Mouse (Mus musculus): ENCODE results near the gene Erich6. TPM values are rescaled to one million over a fixed set of nuclear protein-coding genes. Genes with fewer than 3 reads are reported as not detected.
A peak's percentile ranks its signal among the peaks of the same experiment; 100 is the strongest.

Erich6 gene
- 0.14 and 0.17 TPM in 2 replicates for polyA plus RNA-seq (2015; fragmentation: Nextera tagmentation; extraction: Ambion mirVana)

DNA sequence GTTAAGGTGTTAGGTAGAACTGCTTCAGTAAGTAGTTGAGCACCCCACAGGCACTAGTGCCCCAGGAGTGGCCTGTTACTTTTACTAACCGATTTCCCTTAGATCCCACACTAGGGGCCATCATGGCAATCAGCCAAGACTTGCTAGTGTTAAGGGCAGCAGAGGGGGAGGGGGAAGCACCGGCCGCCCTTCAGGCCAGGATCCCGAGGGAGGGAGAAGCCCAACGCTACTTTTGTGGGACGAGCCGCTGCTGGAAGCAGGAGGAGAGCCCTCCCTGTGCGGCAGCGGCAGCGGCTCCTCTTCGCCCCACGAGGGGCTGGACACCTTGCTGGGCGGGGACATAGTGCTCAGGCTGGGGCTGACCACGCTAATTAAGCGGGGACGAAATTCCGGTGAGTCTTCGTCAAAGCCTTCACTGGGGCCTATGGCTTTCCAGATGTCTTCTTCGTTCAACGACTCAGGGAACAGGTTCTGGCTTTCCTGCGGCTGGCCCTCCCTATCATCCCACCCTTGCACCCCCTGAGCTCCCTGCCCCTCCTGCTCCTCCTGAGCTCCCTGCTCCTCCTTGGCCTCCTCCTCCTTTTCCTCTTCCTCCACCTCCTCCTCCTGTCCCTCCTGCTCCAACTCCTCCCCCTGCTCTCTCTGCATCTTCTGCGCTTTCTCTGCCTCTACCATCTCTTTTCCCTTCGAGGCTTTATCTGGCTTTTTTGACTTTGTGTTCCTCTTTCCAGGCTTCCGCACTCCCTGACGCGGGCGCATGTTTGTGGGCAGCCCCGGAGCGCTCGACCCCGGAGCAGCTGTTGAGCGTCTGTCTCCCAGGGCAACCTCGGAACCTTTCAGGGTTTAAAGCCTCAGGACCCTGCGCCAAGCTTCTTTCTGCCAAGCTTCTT lies at the start of gene Erich6:
Erich6 (minus strand) TSS at position 802 of the 890 bp plus-strand sequence.
- ATAC-seq (ENCODE audit: low read depth): peak; percentile 90
- WGBS: under 1% methylated on average over 34 of the region's 34 CpGs
- H3K27ac ChIP-seq (replicated peaks): no peak within 1 kb of the TSS; the same call in 1 of the 2 replicates

DNA sequence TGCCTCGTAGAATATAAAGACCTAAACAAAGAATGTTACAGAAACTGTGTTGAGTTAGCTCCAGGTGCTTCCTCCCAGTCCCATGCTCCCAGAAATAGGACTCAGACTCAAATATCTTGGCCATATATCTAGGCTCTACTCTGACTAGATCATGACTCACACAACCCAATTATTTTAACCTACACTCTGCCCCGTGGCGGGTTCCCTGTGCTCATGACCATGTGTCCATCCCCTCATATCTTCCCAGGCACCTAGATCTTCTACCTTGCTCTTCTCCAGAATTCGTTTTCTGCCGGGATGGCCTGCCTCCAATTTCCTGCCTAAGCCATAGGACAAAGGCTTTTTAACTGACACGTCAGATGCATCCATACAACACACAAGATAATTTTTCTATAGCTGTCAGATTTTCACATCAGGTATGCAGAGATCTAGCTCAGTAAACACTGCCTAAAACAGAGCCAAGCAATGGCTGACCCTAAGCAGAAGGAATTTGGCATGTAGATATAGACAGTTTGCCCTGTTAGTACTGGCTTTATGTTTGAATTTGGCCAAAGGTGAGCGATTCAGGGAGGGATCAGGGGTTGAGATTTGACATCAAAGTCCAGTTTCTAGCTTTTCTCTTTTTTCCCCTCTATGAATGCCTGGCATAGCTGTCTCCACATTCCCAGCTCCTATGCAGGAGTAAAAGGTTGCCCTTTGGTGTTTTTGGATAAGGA lies 49.4 kb upstream of the Erich6 start:
- Histone ChIP-seq H3K9ac (no peak overlapping the region), H3K4me2 (no peak overlapping the region), H3K27me3 (no peaks in the 10 kb centered on the region), H3K4me3 (no peak overlapping the region), H3K9me3 (no peaks in the 10 kb centered on the region), H3K36me3 (no peaks in the 10 kb centered on the region), H3K27ac (replicated peaks) (no peak overlapping the region), H3K4me1 (replicated peaks) (peaks cover 32% of the 10 kb centered on the region)
- WGBS: 88% methylated on average over 7 of the region's 7 CpGs
- no peak for ATAC-seq (ENCODE audit: low read depth)

More for the DNA sequence above, at the start of gene Erich6:
- no peaks in the 10 kb centered on the region for H3K27me3 ChIP-seq
- H3K36me3 ChIP-seq: no peaks in the 10 kb centered on the region
- H3K4me1 ChIP-seq (replicated peaks): peaks cover 8% of the 10 kb centered on the region
- no peaks in the 10 kb centered on the region for H3K9me3 ChIP-seq
- peak within 1 kb of the TSS; percentile 48 for H3K4me3 ChIP-seq
- H3K4me2 ChIP-seq: peak within 1 kb of the TSS; percentile 92
- peak within 1 kb of the TSS; percentile 69 for H3K9ac ChIP-seq

DNA sequence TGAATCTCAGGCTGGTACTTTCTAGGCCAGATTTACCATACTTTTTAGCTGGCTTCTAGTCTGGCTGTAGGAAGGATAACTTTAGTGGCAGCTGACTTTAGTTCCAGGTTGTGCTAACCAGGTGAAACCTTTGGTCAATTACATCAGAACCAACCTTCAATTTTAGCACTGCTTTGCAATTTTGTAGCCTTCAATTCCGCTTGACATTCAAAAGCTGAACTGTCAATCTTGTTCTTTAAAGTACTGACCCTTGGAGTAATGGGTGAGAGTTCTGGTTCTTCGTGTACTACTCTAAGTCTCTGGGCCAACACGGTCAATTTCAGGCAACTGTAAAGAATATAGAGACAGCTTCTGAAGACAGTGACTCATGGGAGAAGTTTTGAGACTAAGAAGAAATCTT lies 48.4 kb upstream of the Erich6 start:
- 87% methylated on average over 3 of the region's 3 CpGs for WGBS
- Histone ChIP-seq H3K27me3 (no peaks in the 10 kb centered on the region), H3K27ac (replicated peaks) (no peak overlapping the region), H3K4me1 (replicated peaks) (peaks cover 35% of the 10 kb centered on the region), H3K9me3 (no peaks in the 10 kb centered on the region), H3K4me3 (no peak overlapping the region), H3K9ac (no peak overlapping the region), H3K4me2 (no peak overlapping the region), H3K36me3 (no peaks in the 10 kb centered on the region)
- ATAC-seq (ENCODE audit: low read depth): no peak

DNA sequence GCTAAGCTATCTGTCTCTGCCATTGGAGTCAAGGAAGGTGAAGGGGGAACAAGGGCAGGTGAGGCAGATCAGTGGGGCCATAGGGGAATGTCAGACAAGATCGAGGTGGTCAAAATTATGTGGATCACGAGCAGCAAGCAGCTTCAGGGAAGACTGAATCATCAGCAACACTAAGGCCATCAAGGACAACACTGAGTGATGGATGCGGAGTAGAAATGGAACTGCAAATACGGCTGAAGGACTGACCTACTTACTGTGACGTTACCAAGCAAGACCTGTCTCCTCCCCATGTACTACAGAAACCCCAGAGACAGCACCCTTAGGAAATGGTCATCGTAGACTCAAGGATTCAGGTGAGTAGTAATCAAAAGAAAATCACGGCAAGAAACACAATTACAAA lies 46.3 kb upstream of the Erich6 start:
- 87% methylated on average over 7 of the region's 7 CpGs for WGBS
- ATAC-seq (ENCODE audit: low read depth): no peak
- peaks cover 39% of the 10 kb centered on the region for H3K4me1 ChIP-seq (replicated peaks)
- no peaks in the 10 kb centered on the region for H3K36me3 ChIP-seq
- no peak overlapping the region for H3K9ac ChIP-seq
- no peaks in the 10 kb centered on the region for H3K9me3 ChIP-seq
- no peak overlapping the region for H3K27ac ChIP-seq (replicated peaks)
- no peak overlapping the region for H3K4me2 ChIP-seq
- H3K4me3 ChIP-seq: no peak overlapping the region
- H3K27me3 ChIP-seq: no peaks in the 10 kb centered on the region

DNA sequence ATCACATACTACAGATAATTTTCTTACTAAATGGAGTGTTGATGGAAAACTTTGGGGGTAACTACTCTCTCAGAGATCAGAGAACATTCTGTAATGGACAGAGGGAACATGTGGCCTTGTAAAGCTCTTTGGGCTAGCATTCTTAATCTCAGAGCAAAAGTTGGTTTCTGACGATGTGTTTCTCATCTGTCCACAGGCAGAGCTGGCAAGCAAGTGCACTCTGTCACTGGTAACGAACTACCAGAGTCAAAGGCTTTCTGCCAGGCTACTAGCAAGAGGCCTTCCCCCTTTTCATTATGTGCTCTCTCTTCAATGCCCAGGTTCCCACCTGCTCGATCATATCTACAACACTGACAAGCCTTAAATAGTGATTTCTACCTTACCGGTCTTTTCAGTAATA lies 45.3 kb upstream of the Erich6 start:
- Histone ChIP-seq H3K4me2 (no peak overlapping the region), H3K27ac (replicated peaks) (no peak overlapping the region), H3K27me3 (no peaks in the 10 kb centered on the region), H3K9me3 (no peaks in the 10 kb centered on the region), H3K9ac (no peak overlapping the region), H3K4me3 (no peak overlapping the region), H3K4me1 (replicated peaks) (peaks cover 48% of the 10 kb centered on the region), H3K36me3 (no peaks in the 10 kb centered on the region)
- ATAC-seq (ENCODE audit: low read depth): no peak
- 74% methylated on average over 4 of the region's 4 CpGs for WGBS

DNA sequence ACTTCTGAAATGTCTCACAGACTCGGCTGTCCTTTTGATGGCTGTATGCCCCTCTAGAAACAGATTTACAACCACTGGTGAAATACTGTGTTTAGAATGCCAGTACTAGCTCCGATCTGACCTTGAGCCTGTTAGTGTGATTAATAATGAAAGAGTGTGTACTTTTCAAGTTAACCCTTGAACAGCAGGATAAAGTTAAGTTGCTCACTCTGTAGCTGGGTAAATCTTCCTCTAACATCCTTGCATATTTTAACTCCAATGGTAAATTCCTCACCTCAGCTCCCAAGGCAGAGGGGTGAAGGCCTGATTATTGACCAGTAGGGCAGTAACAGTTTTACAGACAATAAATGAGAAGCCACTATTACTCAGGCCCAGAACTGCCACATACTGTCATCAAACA lies 44.8 kb upstream of the Erich6 start:
- Histone ChIP-seq H3K9me3 (no peaks in the 10 kb centered on the region), H3K36me3 (no peaks in the 10 kb centered on the region), H3K4me3 (no peak overlapping the region), H3K27me3 (no peaks in the 10 kb centered on the region), H3K4me2 (no peak overlapping the region), H3K4me1 (replicated peaks) (peaks cover 53% of the 10 kb centered on the region), H3K9ac (no peak overlapping the region), H3K27ac (replicated peaks) (no peak overlapping the region)
- whole genome bisulfite sequencing: 7% methylated on average over 2 of the region's 2 CpGs
- ATAC-seq (ENCODE audit: low read depth): no peak

DNA sequence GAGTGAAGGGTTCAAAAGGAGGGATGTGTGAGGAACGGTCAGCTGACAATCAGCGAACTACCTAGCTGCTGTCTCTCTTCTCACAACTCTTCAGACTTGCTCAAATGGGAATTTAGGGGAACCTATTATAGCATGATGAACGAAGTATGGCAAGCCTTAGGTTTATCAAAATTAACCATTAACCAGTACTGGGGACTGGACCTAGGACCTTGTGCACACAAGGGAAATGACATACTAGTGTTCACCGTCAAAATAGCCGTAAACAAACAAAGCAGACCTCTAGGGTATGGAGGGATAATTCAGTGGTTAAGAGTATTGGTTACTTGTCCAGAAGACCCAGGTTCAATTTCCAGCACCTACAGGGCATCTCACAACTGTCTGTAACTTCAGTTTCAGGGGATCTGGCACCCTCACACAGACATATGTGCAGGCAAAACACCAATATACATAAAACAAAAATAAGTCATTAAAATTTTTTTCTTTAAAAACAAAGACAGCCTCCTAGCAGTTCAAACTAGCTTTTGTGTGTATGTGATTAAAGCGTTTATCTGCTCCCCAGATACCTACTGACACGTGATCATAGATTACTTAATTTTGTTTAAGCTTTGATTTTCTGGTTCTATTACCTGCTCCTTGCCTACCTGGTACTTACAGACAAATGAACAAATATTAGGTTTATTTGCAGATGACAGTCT lies 44.1 kb upstream of the Erich6 start:
- ATAC-seq (ENCODE audit: low read depth): no peak
- H3K4me2 ChIP-seq: no peak overlapping the region
- no peak overlapping the region for H3K27ac ChIP-seq (replicated peaks)
- H3K27me3 ChIP-seq: no peaks in the 10 kb centered on the region
- 78% methylated on average over 7 of the region's 7 CpGs for WGBS
- H3K9me3 ChIP-seq: no peaks in the 10 kb centered on the region
- H3K4me3 ChIP-seq: no peak overlapping the region
- peaks cover 56% of the 10 kb centered on the region for H3K4me1 ChIP-seq (replicated peaks)
- peaks cover 1% of the 10 kb centered on the region; the same call in 1 of the 2 replicates for H3K36me3 ChIP-seq
- no peak overlapping the region for H3K9ac ChIP-seq

DNA sequence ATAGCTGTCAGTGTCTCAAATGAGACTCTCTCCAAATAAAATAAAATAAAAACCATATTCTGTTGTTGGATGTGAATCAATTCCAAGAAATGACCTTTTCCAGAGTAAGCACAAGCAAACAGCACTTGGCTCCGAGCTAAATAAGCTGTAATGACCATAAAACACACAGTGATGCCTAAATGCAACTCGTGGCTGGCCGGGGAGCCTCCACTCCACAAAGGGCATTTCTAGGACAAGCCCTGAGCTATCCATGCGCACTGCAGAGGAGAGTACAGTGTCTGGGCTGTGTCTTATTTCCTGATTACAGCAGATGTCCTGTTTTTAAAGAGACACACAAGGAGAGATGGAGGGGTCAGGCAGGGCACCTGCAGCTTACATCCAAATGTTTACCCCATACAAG lies 43.0 kb upstream of the Erich6 start:
- ATAC-seq (ENCODE audit: low read depth): no peak
- Histone ChIP-seq H3K27ac (replicated peaks) (0 out of 2 replicates have a peak overlapping the region, but pooled peaks have one; percentile 33), H3K4me2 (0 out of 2 replicates have a peak overlapping the region, but pooled peaks have one; percentile 13), H3K9me3 (no peaks in the 10 kb centered on the region), H3K4me3 (no peak overlapping the region), H3K9ac (no peak overlapping the region), H3K36me3 (peaks cover 12% of the 10 kb centered on the region), H3K27me3 (no peaks in the 10 kb centered on the region), H3K4me1 (replicated peaks) (peaks cover 56% of the 10 kb centered on the region)
- WGBS: 9% methylated on average over 4 of the region's 4 CpGs

DNA sequence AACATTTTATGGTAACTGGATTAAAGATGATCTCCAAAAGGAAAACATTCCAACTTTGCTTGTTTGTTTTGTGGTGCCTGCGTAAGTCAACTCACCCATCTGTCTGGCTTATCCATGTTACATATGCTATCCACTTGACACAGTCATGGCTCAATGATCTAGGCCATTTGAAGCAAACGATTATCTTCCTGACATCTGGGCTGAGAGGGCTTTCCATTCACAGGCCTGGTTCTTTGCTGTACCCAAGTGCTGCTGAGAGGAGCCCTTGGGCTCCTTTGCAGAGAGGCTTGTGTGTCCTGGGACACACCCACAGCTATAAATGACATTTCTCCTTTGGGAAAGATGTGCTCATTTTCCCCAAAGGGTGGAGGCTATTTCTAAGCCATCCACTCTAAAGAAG lies 41.9 kb upstream of the Erich6 start:
- peaks cover 17% of the 10 kb centered on the region for H3K36me3 ChIP-seq
- 34% methylated on average over 2 of the region's 2 CpGs for WGBS
- H3K9me3 ChIP-seq: no peaks in the 10 kb centered on the region
- 0 out of 2 replicates have a peak overlapping the region, but pooled peaks have one; percentile 54 for H3K27ac ChIP-seq (replicated peaks)
- no peak overlapping the region for H3K4me3 ChIP-seq
- peaks cover 56% of the 10 kb centered on the region for H3K4me1 ChIP-seq (replicated peaks)
- no peak overlapping the region for H3K4me2 ChIP-seq
- ATAC-seq (ENCODE audit: low read depth): 0 out of 2 replicates have a peak, but pooled peaks have one; percentile 36
- no peaks in the 10 kb centered on the region for H3K27me3 ChIP-seq
- H3K9ac ChIP-seq: no peak overlapping the region

DNA sequence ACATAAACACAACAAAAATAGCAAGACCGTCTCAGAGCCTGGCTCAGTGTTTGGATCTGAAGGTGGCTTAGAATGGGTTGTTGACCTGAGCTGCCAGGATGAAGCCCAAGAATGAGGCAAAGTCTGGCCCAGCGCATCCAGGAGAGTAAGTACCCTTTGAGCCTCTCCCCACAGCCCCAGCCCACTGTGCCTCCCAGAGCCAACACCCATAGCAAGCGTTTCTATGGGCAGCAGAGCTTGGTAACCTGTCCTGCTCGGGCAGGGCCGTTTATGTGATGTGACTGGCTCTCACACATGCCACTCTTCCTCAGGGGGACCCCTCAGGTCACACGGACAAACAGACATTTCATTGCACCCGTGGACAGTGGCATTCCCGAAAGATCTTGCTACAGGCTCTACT lies 41.4 kb upstream of the Erich6 start:
- H3K36me3 ChIP-seq: peaks cover 17% of the 10 kb centered on the region
- no peaks in the 10 kb centered on the region for H3K27me3 ChIP-seq
- peaks cover 54% of the 10 kb centered on the region for H3K4me1 ChIP-seq (replicated peaks)
- 49% methylated on average over 8 of the region's 8 CpGs for WGBS
- H3K4me2 ChIP-seq: no peak overlapping the region
- no peak for ATAC-seq (ENCODE audit: low read depth)
- H3K27ac ChIP-seq (replicated peaks): no peak overlapping the region
- no peaks in the 10 kb centered on the region for H3K9me3 ChIP-seq
- no peak overlapping the region for H3K4me3 ChIP-seq
- no peak overlapping the region for H3K9ac ChIP-seq

DNA sequence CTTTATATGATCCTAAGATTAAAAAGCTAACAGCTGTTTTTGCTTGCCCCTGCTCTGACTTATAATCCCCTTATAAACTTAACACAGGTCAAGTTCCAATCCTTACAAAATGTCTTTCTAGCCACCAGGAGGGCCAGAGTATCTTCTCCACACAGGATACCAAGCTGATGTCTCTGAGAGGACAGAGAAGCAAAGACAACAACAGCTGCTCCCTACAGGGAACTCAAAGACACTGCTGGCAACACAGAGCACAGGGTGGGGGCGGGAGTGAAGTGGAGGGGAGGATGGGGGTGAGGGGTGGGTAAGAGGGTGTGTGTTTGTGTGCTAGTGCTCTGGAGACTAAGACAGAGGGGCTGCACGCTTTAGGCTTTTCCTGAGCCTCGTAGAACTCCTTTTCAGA lies 40.6 kb upstream of the Erich6 start:
- H3K36me3 ChIP-seq: peaks cover 17% of the 10 kb centered on the region
- H3K27me3 ChIP-seq: no peaks in the 10 kb centered on the region
- 53% methylated on average over 3 of the region's 3 CpGs for WGBS
- no peaks in the 10 kb centered on the region for H3K9me3 ChIP-seq
- peaks cover 51% of the 10 kb centered on the region for H3K4me1 ChIP-seq (replicated peaks)
- no peak overlapping the region for H3K4me2 ChIP-seq
- no peak overlapping the region for H3K9ac ChIP-seq
- ATAC-seq (ENCODE audit: low read depth): 0 out of 2 replicates have a peak, but pooled peaks have one; percentile 45
- H3K27ac ChIP-seq (replicated peaks): 0 out of 2 replicates have a peak overlapping the region, but pooled peaks have one; percentile 23
- H3K4me3 ChIP-seq: no peak overlapping the region

DNA sequence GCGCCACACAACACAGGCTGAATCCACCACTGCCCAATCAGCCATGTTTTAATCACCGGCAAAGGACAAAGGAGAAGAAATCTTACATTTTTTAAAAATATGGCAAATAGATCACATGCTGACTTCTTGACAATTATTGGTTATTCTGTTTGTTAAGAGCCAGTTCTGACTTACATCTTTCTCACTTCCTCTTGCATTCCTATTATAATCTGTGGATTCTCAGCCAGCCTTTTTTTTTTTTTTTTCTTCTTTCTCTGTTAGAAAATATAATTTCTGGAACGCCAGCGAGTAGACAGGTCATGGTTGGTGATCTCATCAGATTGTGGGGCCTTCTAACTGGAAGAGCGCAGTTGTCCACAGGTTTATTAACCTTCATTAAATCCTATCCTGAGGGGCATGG lies 36.3 kb upstream of the Erich6 start:
- no peak overlapping the region for H3K4me2 ChIP-seq
- no peak overlapping the region for H3K4me3 ChIP-seq
- no peak overlapping the region for H3K9ac ChIP-seq
- H3K9me3 ChIP-seq: no peaks in the 10 kb centered on the region
- no peak for ATAC-seq (ENCODE audit: low read depth)
- H3K27ac ChIP-seq (replicated peaks): no peak overlapping the region
- H3K4me1 ChIP-seq (replicated peaks): peaks cover 16% of the 10 kb centered on the region
- H3K36me3 ChIP-seq: peaks cover 17% of the 10 kb centered on the region
- WGBS: 95% methylated on average over 5 of the region's 5 CpGs
- H3K27me3 ChIP-seq: no peaks in the 10 kb centered on the region

Data from neural tube, embryonic 13.5 days (tissue).